Mouse (Mus musculus): ENCODE results near the gene Pskh1.

GRCm38 (mm10) chr8:105930602-105931001 lies 30.4 kb downstream of the Pskh1 start:
- TF ChIP-seq CTCF (IDR thresholded peaks at IDR 0.05; ENCODE audit: low read depth) (peak; percentile 97), EP300 (optimal IDR thresholded peaks at IDR 0.05) (no peak)
